Mouse (Mus musculus) c-Kit-positive CD71-positive TER-119-positive erythroid progenitor cells, embryonic 14.5 days (primary cell): ENCODE results near the gene Otos.

Experiments used
- DNase-seq: peaks from one replicate; pipeline ENCODE4 v3.0.0-alpha.2; 2013; ENCODE audit warnings: low spot score

Otos gene

GRCm38 (mm10) chr1:92607711-92608110, 40.9 kb downstream of the Otos start:
- no peak for DNase-seq

DNA sequence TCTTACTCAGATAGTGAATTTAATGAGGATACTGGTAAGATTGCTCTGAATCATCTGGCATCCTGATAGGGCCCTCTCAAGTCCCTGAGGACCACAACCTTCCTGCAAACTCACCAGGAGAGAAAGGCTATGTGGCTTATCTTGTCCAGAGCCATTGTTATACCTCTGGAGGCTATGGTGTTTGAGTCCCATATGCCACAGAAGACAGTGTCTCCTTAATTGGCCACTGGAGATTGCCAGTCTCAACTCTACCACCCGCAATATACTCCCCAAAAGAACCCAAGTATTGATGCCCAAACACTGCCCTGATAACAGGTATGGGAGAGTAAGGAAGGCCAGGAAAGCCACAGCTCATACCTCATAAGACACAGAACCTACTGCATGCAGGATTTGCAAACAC, 43.2 kb downstream of the Otos start, which contains the start of gene Olfr1410:
Olfr1410 (plus strand) TSS at position 301 of the 400 bp plus-strand sequence.
- DNase-seq, result no peak

GRCm38 (mm10) chr1:92596019-92596418, 52.6 kb downstream of the Otos start:
- no peak for DNase-seq
